Mouse (Mus musculus): ENCODE results near the gene Meis2.

Meis2 gene

GRCm38 (mm10) chr2:115998802-115999201 lies 66.8 kb downstream of the Meis2 start:
- no peak for DNase-seq (ENCODE audit: low read depth)

- no peak for DNase-seq (ENCODE audit: low read depth)
These were observed 69.2 kb downstream of the Meis2 start for GRCm38 (mm10) chr2:115996438-115996837.

GRCm38 (mm10) chr2:115993877-115994276 lies 71.8 kb downstream of the Meis2 start:
- no peak for DNase-seq (ENCODE audit: low read depth)

- no peak for DNase-seq (ENCODE audit: low read depth)
These were observed 76.4 kb downstream of the Meis2 start for GRCm38 (mm10) chr2:115989249-115989648.

- DNase-seq (ENCODE audit: low read depth), result no peak
These were observed 77.2 kb downstream of the Meis2 start for GRCm38 (mm10) chr2:115988448-115988847.

- DNase-seq (ENCODE audit: low read depth), result no peak
These were observed 80.7 kb downstream of the Meis2 start for GRCm38 (mm10) chr2:115984952-115985351.

- DNase-seq (ENCODE audit: low read depth), result no peak
These were observed 81.2 kb downstream of the Meis2 start for GRCm38 (mm10) chr2:115984487-115984886.

- DNase-seq (ENCODE audit: low read depth), result no peak
These were observed 85.1 kb downstream of the Meis2 start for GRCm38 (mm10) chr2:115980490-115980889.

- no peak for DNase-seq (ENCODE audit: low read depth)
These were observed 85.8 kb downstream of the Meis2 start for GRCm38 (mm10) chr2:115979683-115980476.

- DNase-seq (ENCODE audit: low read depth), result no peak
These were observed 87.0 kb downstream of the Meis2 start for GRCm38 (mm10) chr2:115978666-115979065.

GRCm38 (mm10) chr2:115971296-115971805 lies 94.3 kb downstream of the Meis2 start:
- DNase-seq (ENCODE audit: low read depth), result peak; percentile 59

GRCm38 (mm10) chr2:115970091-115970820 lies 95.4 kb downstream of the Meis2 start:
- DNase-seq (ENCODE audit: low read depth), result peak; percentile 80

GRCm38 (mm10) chr2:115969201-115969600 lies 96.4 kb downstream of the Meis2 start:
- no peak for DNase-seq (ENCODE audit: low read depth)

- no peak for DNase-seq (ENCODE audit: low read depth)
These were observed 100.7 kb downstream of the Meis2 start for GRCm38 (mm10) chr2:115964911-115965310.

- DNase-seq (ENCODE audit: low read depth), result no peak
These were observed 102.3 kb downstream of the Meis2 start for GRCm38 (mm10) chr2:115963293-115963835.

GRCm38 (mm10) chr2:115962728-115963127 lies 102.9 kb downstream of the Meis2 start:
- DNase-seq (ENCODE audit: low read depth), result no peak

GRCm38 (mm10) chr2:115962113-115962512 lies 103.5 kb downstream of the Meis2 start:
- no peak for DNase-seq (ENCODE audit: low read depth)

- DNase-seq (ENCODE audit: low read depth), result no peak
These were observed 105.0 kb downstream of the Meis2 start for GRCm38 (mm10) chr2:115960615-115961014.

GRCm38 (mm10) chr2:115956786-115957185 lies 108.9 kb downstream of the Meis2 start:
- no peak for DNase-seq (ENCODE audit: low read depth)

- peak; percentile 16 for DNase-seq (ENCODE audit: low read depth)
These were observed 115.0 kb downstream of the Meis2 start for GRCm38 (mm10) chr2:115950645-115951044.

- DNase-seq (ENCODE audit: low read depth), result no peak
These were observed 116.8 kb downstream of the Meis2 start for GRCm38 (mm10) chr2:115948630-115949426.

GRCm38 (mm10) chr2:115947714-115948226 lies 117.9 kb downstream of the Meis2 start:
- DNase-seq (ENCODE audit: low read depth), result peak; percentile 14

Data from NIH3T3 (cell line).